26 mouse cellular contexts compared by ENCODE assay signal in the genomic region with DNA sequence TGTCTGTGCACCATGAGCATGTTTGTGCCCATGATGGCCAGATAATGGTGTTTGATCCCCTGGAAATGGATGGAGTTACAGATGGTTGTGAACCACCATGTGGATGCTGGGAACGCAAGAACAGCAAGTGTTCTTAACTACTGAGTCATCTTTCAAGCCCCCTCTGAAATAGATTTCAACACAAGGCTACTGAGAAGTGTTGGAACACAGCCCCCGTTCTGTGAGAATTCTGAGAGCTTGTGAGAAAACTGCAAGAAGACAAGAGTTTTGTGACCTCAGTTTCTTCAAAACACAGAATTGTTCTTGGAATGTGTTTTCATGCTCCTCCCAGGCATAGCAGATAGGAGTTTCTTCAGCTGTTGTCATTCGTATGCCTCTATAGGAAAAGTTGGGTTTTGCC.
"Had no signal": no experiment of that assay in that cellular context is flagged by ENCODE, and none has a peak within 500 bp of the region (broad histone marks: within the 10 kb centered on the region; RNA-seq: fewer than 3 reads in every experiment).

No protein-coding gene starts in this region.

- H3K27ac ChIP-seq: gastrocnemius, adult 2 months; heart, adult 2 months; heart, embryonic 13.5 days; heart, embryonic 15.5 days; hindbrain, embryonic 13.5 days; hindbrain, embryonic 15.5 days; hindbrain, postnatal 0 days; kidney, embryonic 15.5 days; kidney, postnatal 0 days; limb, embryonic 13.5 days; limb, embryonic 15.5 days; liver, embryonic 12.5 days had no signal

- H3K4me1 ChIP-seq: heart, embryonic 13.5 days; heart, embryonic 15.5 days; hindbrain, embryonic 13.5 days; hindbrain, embryonic 15.5 days; kidney, embryonic 15.5 days had no signal

- ATAC-seq: hindbrain, postnatal 0 days; intestine, embryonic 16.5 days; liver, embryonic 12.5 days had no signal

- DNase-seq: gastrocnemius, adult 2 months; gastrocnemius, postnatal 10 days; gastrocnemius, postnatal 25 days; heart, adult 2 months; heart, postnatal 14 days; heart, postnatal 36 days; kidney, adult 11 months; kidney, adult 2 months; kidney, adult 9 months; kidney, postnatal 14 days; kidney, postnatal 36 days; layer of hippocampus, adult 9-11 months; layer of hippocampus, postnatal 36 days; left cerebral cortex, postnatal 4 days had no signal

- H3K4me2 ChIP-seq: heart, embryonic 11.5 days; heart, embryonic 13.5 days; heart, embryonic 15.5 days; hindbrain, embryonic 13.5 days; hindbrain, embryonic 15.5 days; kidney, embryonic 15.5 days; limb, embryonic 13.5 days; limb, embryonic 15.5 days; liver, embryonic 12.5 days had no signal

- H3K36me3 ChIP-seq: hindbrain, embryonic 13.5 days; hindbrain, embryonic 15.5 days had no signal

- H3K9me3 ChIP-seq: heart, embryonic 13.5 days; heart, embryonic 15.5 days; hindbrain, embryonic 13.5 days; hindbrain, embryonic 15.5 days; kidney, embryonic 15.5 days; limb, embryonic 15.5 days; liver, embryonic 12.5 days had no signal

- H3K9ac ChIP-seq: heart, embryonic 13.5 days; heart, embryonic 15.5 days; hindbrain, embryonic 13.5 days; hindbrain, embryonic 15.5 days; kidney, embryonic 15.5 days; limb, embryonic 13.5 days; limb, embryonic 15.5 days; liver, embryonic 12.5 days had no signal

- H3K4me3 ChIP-seq: gastrocnemius, adult 2 months; heart, adult 2 months; heart, embryonic 13.5 days; heart, embryonic 15.5 days; hindbrain, embryonic 13.5 days; hindbrain, embryonic 15.5 days; kidney, embryonic 15.5 days; limb, embryonic 13.5 days; limb, embryonic 15.5 days; liver, embryonic 12.5 days had no signal

- H3K27me3 ChIP-seq: heart, embryonic 13.5 days; heart, embryonic 15.5 days; hindbrain, embryonic 13.5 days; hindbrain, embryonic 15.5 days; kidney, embryonic 15.5 days; limb, embryonic 13.5 days; limb, embryonic 15.5 days; liver, embryonic 12.5 days had no signal
